Comparison of ENCODE assay signal across 8 mouse cellular contexts in genomic region chr14:29980447-29981205, GRCm38 (mm10). TPM values are rescaled to one million over a fixed set of nuclear protein-coding genes. Genes with fewer than 3 reads are reported as not detected.
DNase-seq lines count a peak whose midpoint lies in the region; ATAC-seq and TF ChIP-seq lines count a peak whose summit lies in the region.

No protein-coding gene starts in this region.

- H3K27me3 ChIP-seq in forebrain, postnatal 0 days (ENCODE audit: insufficient read depth, low read length): no peaks in the 10 kb centered on the region
- H3K27me3 ChIP-seq in forebrain, embryonic 10.5 days (ENCODE audit: poor library complexity, severe bottlenecking): no peaks in the 10 kb centered on the region

- DNase-seq in forebrain, postnatal 0 days: no peak
- no peak for DNase-seq in forebrain, embryonic 10.5 days (ENCODE audit: extremely low spot score, low spot score)
- DNase-seq in 3T3-L1 (ENCODE audit: low read depth, low spot score) (peak; percentile 45), R1 (ENCODE audit: low read depth, low spot score) (peak; percentile 85)
- peak; percentile 49 to 60 for DNase-seq in kidney, postnatal 4 days
- no peak for DNase-seq in Muller cell, postnatal 12 days (ENCODE audit: inconsistent ontology term)
- no peak for DNase-seq in left cerebral cortex, adult 8-10 months (ENCODE audit: low spot score in 2 of 2)
- DNase-seq in layer of hippocampus, adult 9-11 months: no peak

- TF ChIP-seq CTCF in forebrain, postnatal 0 days (IDR thresholded peaks at IDR 0.05; ENCODE audit: low read depth): peak; percentile 42

- H3K9me3 ChIP-seq in forebrain, postnatal 0 days (ENCODE audit: low read length): no peaks in the 10 kb centered on the region
- H3K9me3 ChIP-seq in forebrain, embryonic 10.5 days: peaks cover 12% of the 10 kb centered on the region; the same call in 1 of the 2 replicates

- 97% methylated on average over 10 of the region's 10 CpGs for WGBS in forebrain, postnatal 0 days
- WGBS in forebrain, embryonic 10.5 days: 93% methylated on average over 10 of the region's 10 CpGs

- H3K27ac ChIP-seq in forebrain, postnatal 0 days (ENCODE audit: low read depth, low read length): no peak overlapping the region
- no peak overlapping the region for H3K27ac ChIP-seq in forebrain, embryonic 10.5 days

- H3K4me1 ChIP-seq in forebrain, postnatal 0 days (ENCODE audit: insufficient read depth): peaks cover 6% of the 10 kb centered on the region; the same call in 1 of the 2 replicates
- H3K4me1 ChIP-seq in forebrain, embryonic 10.5 days: peaks cover 11% of the 10 kb centered on the region

- H3K36me3 ChIP-seq in forebrain, postnatal 0 days (ENCODE audit: insufficient read depth): peaks cover 53% of the 10 kb centered on the region
- H3K36me3 ChIP-seq in forebrain, embryonic 10.5 days (replicated peaks): peaks cover 72% of the 10 kb centered on the region

- ATAC-seq in forebrain, postnatal 0 days: no peak

- H3K4me3 ChIP-seq in forebrain, postnatal 0 days (ENCODE audit: low read depth, low read length): no peak overlapping the region
- no peak overlapping the region for H3K4me3 ChIP-seq in forebrain, embryonic 10.5 days

- no peak overlapping the region for H3K4me2 ChIP-seq in forebrain, postnatal 0 days (ENCODE audit: low read depth)

- no peak overlapping the region for H3K9ac ChIP-seq in forebrain, postnatal 0 days

RNA-seq across cellular contexts. Expression of gene Actr8, which starts 2.5 kb away (rescaled TPM):
- 58.3 and 68.6 TPM in 2 replicates for total RNA-seq in forebrain, postnatal 0 days (2014; rRNA removed)
- polyA plus RNA-seq in forebrain, postnatal 0 days (2015; fragmentation: Nextera tagmentation; extraction: Ambion mirVana): 38.6 and 49.2 TPM in 2 replicates
- 83.3 and 85.4 TPM in 2 replicates for polyA plus RNA-seq in forebrain, embryonic 10.5 days (2016; fragmentation: Nextera tagmentation; extraction: Ambion mirVana)
- total RNA-seq in left cerebral cortex, adult 8-10 months (2022): 10 to 100 TPM; 81.1 to 94.3 (median 86.4) TPM

RNA-seq across cellular contexts. Expression of gene Selenok, which starts 12.5 kb away (rescaled TPM):
- total RNA-seq in forebrain, postnatal 0 days (2014; rRNA removed): 95.6 and 154 TPM in 2 replicates
- polyA plus RNA-seq in forebrain, postnatal 0 days (2015; fragmentation: Nextera tagmentation; extraction: Ambion mirVana): 446 and 494 TPM in 2 replicates
- polyA plus RNA-seq in forebrain, embryonic 10.5 days (2016; fragmentation: Nextera tagmentation; extraction: Ambion mirVana): 248 and 266 TPM in 2 replicates
- 100 to 1,000 TPM; 115 to 127 (median 122) TPM for total RNA-seq in left cerebral cortex, adult 8-10 months (2022)

RNA-seq across cellular contexts. Expression of gene Il17rb, which starts 28.1 kb away (rescaled TPM):
- 0.71 and 0.92 TPM in 2 replicates for total RNA-seq in forebrain, postnatal 0 days (2014; rRNA removed)
- polyA plus RNA-seq in forebrain, postnatal 0 days (2015; fragmentation: Nextera tagmentation; extraction: Ambion mirVana): 0.54 and 1.1 TPM in 2 replicates
- 0.76 and 0.91 TPM in 2 replicates for polyA plus RNA-seq in forebrain, embryonic 10.5 days (2016; fragmentation: Nextera tagmentation; extraction: Ambion mirVana)
- total RNA-seq in left cerebral cortex, adult 8-10 months (2022): 1 to 10 TPM; 1.3 to 1.9 (median 1.6) TPM

RNA-seq across cellular contexts. Expression of gene Chdh, which starts 28.2 kb away (rescaled TPM):
- total RNA-seq in forebrain, postnatal 0 days (2014; rRNA removed): 0.86 and 1.5 TPM in 2 replicates
- 0.21 TPM in 2 replicates for polyA plus RNA-seq in forebrain, postnatal 0 days (2015; fragmentation: Nextera tagmentation; extraction: Ambion mirVana)
- polyA plus RNA-seq in forebrain, embryonic 10.5 days (2016; fragmentation: Nextera tagmentation; extraction: Ambion mirVana): not detected in 2 replicates
- total RNA-seq in left cerebral cortex, adult 8-10 months (2022): 1 to 10 TPM; 2.5 to 3.9 (median 3.1) TPM

Comparison
In these comparisons a context has a peak if more than half of its experiments do, and no peak if none do; other contexts are left out.
1. DNase-seq: peak in 3T3-L1 (single experiment), R1 (single experiment) and kidney, postnatal 4 days (2 of 2); none in forebrain, postnatal 0 days (single experiment), forebrain, embryonic 10.5 days (single experiment), Muller cell, postnatal 12 days (single experiment), left cerebral cortex, adult 8-10 months (0 of 2) and layer of hippocampus, adult 9-11 months (single experiment).